Mouse (Mus musculus): ENCODE measurements at regions not wholly inside any gene's neighbourhood (a gene's known extent, or its start where the extent isn't known, plus 50 kb on each side); places are given as distances from the start of the nearest gene placed in this dataset.

DNA sequence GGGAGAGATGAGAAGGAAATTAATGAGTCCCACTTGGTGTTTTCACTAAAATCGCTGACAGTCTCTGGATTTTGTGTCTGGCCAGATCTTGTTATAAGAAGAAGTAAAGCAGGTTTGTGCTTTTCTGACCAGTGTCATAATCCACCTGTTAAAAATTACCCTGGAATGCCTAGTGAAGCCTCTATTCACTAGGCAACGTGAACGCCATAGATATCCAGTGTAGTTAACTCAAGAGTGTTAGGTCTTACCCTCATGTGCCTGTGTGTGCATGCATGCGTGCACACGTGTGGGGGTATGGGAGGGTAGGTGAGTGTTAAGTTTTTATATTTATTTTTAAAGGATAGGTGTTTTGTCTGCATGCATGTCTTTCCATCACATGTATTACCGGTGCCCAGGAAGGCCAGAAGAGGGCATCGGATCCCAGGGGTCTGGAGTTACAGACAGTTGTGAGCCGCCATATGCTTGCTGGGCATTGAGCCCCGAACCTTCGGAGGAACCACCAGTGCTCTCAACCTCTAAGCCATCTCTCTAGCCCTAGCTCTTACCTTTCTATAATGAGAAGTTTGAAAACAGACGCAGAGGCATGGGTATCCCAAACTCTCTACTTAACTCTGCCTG, 107.5 kb upstream of the Plcz1 start:
- no peak overlapping the region for H3K9ac ChIP-seq (ENCODE audit: insufficient read depth, low read depth, low read length, poor library complexity, severe bottlenecking)
- no peak for DNase-seq (ENCODE audit: low read depth, low spot score)
- no peaks in the 10 kb centered on the region for H3K9me3 ChIP-seq (ENCODE audit: control insufficient read depth, insufficient read depth, low read depth, low read length)
- TF ChIP-seq ZNF384 (IDR thresholded peaks at IDR 0.05; ENCODE audit: low read depth, low read length): no peak
- no peaks in the 10 kb centered on the region for H3K4me1 ChIP-seq (ENCODE audit: control insufficient read depth in 2 of 2, insufficient read depth in 2 of 2, low read length in 2 of 2, poor library complexity in 1 of 2)
- H3K36me3 ChIP-seq (ENCODE audit: control insufficient read depth, insufficient read depth, low read length, poor library complexity, severe bottlenecking): no peaks in the 10 kb centered on the region
- in situ Hi-C loops (cut with MboI; ENCODE audit: low sequenced_read_pairs in 2 of 2, unreplicated experiment in 2 of 2): no loop called here
- H3K27ac ChIP-seq (ENCODE audit: insufficient read depth, low read depth, low read length, poor library complexity, severe bottlenecking): no peak overlapping the region
- no peak overlapping the region for H3K4me3 ChIP-seq (ENCODE audit: insufficient read depth in 1 of 2, low read depth in 1 of 2, low read length in 2 of 2, poor library complexity in 1 of 2, severe bottlenecking in 1 of 2)

DNA sequence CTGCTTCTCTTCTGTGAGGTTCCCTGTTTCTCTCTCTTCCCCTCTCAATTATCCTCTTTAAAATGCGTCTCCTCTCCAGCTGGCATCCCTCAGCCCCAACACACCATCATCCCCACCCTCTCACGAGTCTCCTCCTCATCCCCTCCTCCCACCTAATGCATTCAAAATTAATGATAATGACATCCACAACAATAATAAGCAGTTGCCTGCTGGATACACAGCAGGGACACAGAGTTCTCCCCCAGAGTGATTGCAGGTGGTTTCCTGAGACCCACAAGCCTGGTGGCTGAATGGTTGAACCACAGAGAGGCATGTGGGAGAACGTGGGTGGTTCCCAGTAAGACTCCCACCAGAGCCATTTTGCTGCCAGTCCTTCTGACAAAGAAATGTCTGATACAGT, 106.9 kb upstream of the Plcz1 start:
- no peak for DNase-seq (ENCODE audit: low read depth, low spot score)
- no peak for TF ChIP-seq CHD2 (IDR thresholded peaks at IDR 0.05; ENCODE audit: low read depth, low read length)
- no peak for TF ChIP-seq ZC3H11A (IDR thresholded peaks at IDR 0.05; ENCODE audit: borderline replicate concordance, low read depth, low read length)
- TF ChIP-seq ZNF384 (IDR thresholded peaks at IDR 0.05; ENCODE audit: low read depth, low read length): no peak
- no peak for TF ChIP-seq HCFC1 (IDR thresholded peaks at IDR 0.05; ENCODE audit: borderline replicate concordance, insufficient read depth, low read length)
- no peak for TF ChIP-seq MAFK (IDR thresholded peaks at IDR 0.05; ENCODE audit: insufficient read depth, low read depth, low read length)
- Histone ChIP-seq H3K4me3 (ENCODE audit: insufficient read depth in 1 of 2, low read depth in 1 of 2, low read length in 2 of 2, poor library complexity in 1 of 2, severe bottlenecking in 1 of 2) (no peak overlapping the region), H3K4me1 (ENCODE audit: control insufficient read depth in 2 of 2, insufficient read depth in 2 of 2, low read length in 2 of 2, poor library complexity in 1 of 2) (no peaks in the 10 kb centered on the region), H3K27ac (ENCODE audit: insufficient read depth, low read depth, low read length, poor library complexity, severe bottlenecking) (no peak overlapping the region), H3K36me3 (ENCODE audit: control insufficient read depth, insufficient read depth, low read length, poor library complexity, severe bottlenecking) (no peaks in the 10 kb centered on the region), H3K9me3 (ENCODE audit: control insufficient read depth, insufficient read depth, low read depth, low read length) (no peaks in the 10 kb centered on the region), H3K9ac (ENCODE audit: insufficient read depth, low read depth, low read length, poor library complexity, severe bottlenecking) (no peak overlapping the region)
- in situ Hi-C loops (cut with MboI; ENCODE audit: low sequenced_read_pairs in 2 of 2, unreplicated experiment in 2 of 2): no loop called here

DNA sequence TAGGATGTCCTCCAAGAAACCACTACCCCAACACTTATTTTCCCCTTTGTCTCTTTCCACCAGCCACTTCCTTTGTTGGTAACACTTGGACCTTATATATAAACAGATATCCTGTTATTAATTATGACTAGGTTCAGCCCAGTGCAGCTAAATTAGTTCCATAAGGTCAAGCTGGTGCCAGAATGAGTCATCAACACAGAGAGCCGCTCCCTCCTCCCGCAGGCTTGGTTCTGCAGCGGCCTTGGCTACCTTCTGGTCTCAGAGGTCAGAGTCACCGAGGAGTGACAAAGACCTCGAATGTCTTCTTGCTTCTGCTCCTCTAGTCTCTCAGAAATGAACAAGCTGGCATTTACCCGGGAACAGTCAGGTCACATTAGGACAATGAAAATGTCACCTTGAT, 106.5 kb upstream of the Plcz1 start:
- H3K27ac ChIP-seq (ENCODE audit: insufficient read depth, low read depth, low read length, poor library complexity, severe bottlenecking): no peak overlapping the region
- H3K36me3 ChIP-seq (ENCODE audit: control insufficient read depth, insufficient read depth, low read length, poor library complexity, severe bottlenecking): no peaks in the 10 kb centered on the region
- in situ Hi-C loops (cut with MboI; ENCODE audit: low sequenced_read_pairs in 2 of 2, unreplicated experiment in 2 of 2): no loop called here
- no peak overlapping the region for H3K4me3 ChIP-seq (ENCODE audit: insufficient read depth in 1 of 2, low read depth in 1 of 2, low read length in 2 of 2, poor library complexity in 1 of 2, severe bottlenecking in 1 of 2)
- no peak for DNase-seq (ENCODE audit: low read depth, low spot score)
- TF ChIP-seq CHD2 (IDR thresholded peaks at IDR 0.05; ENCODE audit: low read depth, low read length) (no peak), ZC3H11A (IDR thresholded peaks at IDR 0.05; ENCODE audit: borderline replicate concordance, low read depth, low read length) (no peak), MAFK (IDR thresholded peaks at IDR 0.05; ENCODE audit: insufficient read depth, low read depth, low read length) (no peak), ZNF384 (IDR thresholded peaks at IDR 0.05; ENCODE audit: low read depth, low read length) (no peak), HCFC1 (IDR thresholded peaks at IDR 0.05; ENCODE audit: borderline replicate concordance, insufficient read depth, low read length) (no peak)
- H3K4me1 ChIP-seq (ENCODE audit: control insufficient read depth in 2 of 2, insufficient read depth in 2 of 2, low read length in 2 of 2, poor library complexity in 1 of 2): no peaks in the 10 kb centered on the region
- H3K9me3 ChIP-seq (ENCODE audit: control insufficient read depth, insufficient read depth, low read depth, low read length): no peaks in the 10 kb centered on the region
- no peak overlapping the region for H3K9ac ChIP-seq (ENCODE audit: insufficient read depth, low read depth, low read length, poor library complexity, severe bottlenecking)

DNA sequence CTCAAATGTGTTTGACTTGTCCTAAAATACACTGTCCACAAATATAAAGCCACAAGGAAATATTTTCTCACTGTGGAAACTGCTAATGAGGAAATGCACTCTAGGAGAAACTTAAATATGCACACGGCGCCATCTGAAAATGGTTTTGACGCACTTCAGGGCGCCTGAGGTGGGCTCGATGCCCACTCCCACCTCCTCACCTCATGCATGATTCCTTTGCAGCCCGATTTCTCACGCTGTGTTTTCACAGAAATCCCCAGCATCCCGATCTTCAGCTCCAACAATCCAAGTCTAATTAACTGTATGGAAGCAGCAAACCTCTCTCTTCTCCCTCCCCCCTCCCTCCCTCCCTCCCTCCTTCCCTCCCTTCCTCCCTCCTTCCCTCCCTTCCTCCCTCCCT, 92.5 kb upstream of the Plcz1 start:
- Histone ChIP-seq H3K9me3 (ENCODE audit: control insufficient read depth, insufficient read depth, low read depth, low read length) (no peaks in the 10 kb centered on the region), H3K4me3 (ENCODE audit: insufficient read depth in 1 of 2, low read depth in 1 of 2, low read length in 2 of 2, poor library complexity in 1 of 2, severe bottlenecking in 1 of 2) (no peak overlapping the region), H3K4me1 (ENCODE audit: control insufficient read depth in 2 of 2, insufficient read depth in 2 of 2, low read length in 2 of 2, poor library complexity in 1 of 2) (no peaks in the 10 kb centered on the region), H3K9ac (ENCODE audit: insufficient read depth, low read depth, low read length, poor library complexity, severe bottlenecking) (no peak overlapping the region), H3K36me3 (ENCODE audit: control insufficient read depth, insufficient read depth, low read length, poor library complexity, severe bottlenecking) (no peaks in the 10 kb centered on the region), H3K27ac (ENCODE audit: insufficient read depth, low read depth, low read length, poor library complexity, severe bottlenecking) (no peak overlapping the region)
- TF ChIP-seq ZNF384 (IDR thresholded peaks at IDR 0.05; ENCODE audit: low read depth, low read length) (no peak), HCFC1 (IDR thresholded peaks at IDR 0.05; ENCODE audit: borderline replicate concordance, insufficient read depth, low read length) (no peak), CHD2 (IDR thresholded peaks at IDR 0.05; ENCODE audit: low read depth, low read length) (no peak), ZC3H11A (IDR thresholded peaks at IDR 0.05; ENCODE audit: borderline replicate concordance, low read depth, low read length) (no peak), MAFK (IDR thresholded peaks at IDR 0.05; ENCODE audit: insufficient read depth, low read depth, low read length) (no peak)
- in situ Hi-C loops (cut with MboI; ENCODE audit: low sequenced_read_pairs in 2 of 2, unreplicated experiment in 2 of 2): no loop called here
- DNase-seq (ENCODE audit: low read depth, low spot score): no peak

DNA sequence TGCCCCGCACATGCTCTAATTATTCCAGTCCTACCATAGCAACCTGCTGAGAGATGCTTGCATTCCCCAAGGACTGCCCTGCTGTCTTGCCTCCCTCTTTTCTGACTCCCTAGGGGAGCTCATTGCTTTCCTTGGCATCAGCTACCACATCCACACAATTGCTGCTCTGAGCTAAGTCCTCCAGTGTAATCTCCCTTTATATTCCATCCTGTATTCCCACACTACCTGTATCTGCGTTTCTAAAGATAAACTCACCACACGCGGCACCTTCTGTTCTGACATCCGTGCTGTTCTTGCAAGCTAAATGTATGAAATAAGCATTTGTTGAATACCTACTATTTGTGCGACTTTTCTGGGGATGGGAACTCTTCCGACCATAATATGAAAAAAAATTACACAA, 85.4 kb upstream of the Plcz1 start:
- TF ChIP-seq HCFC1 (IDR thresholded peaks at IDR 0.05; ENCODE audit: borderline replicate concordance, insufficient read depth, low read length) (no peak), ZNF384 (IDR thresholded peaks at IDR 0.05; ENCODE audit: low read depth, low read length) (no peak), MAFK (IDR thresholded peaks at IDR 0.05; ENCODE audit: insufficient read depth, low read depth, low read length) (no peak), ZC3H11A (IDR thresholded peaks at IDR 0.05; ENCODE audit: borderline replicate concordance, low read depth, low read length) (no peak), CHD2 (IDR thresholded peaks at IDR 0.05; ENCODE audit: low read depth, low read length) (no peak)

More for the DNA sequence above, 85.4 kb upstream of the Plcz1 start:
- Histone ChIP-seq H3K36me3 (ENCODE audit: control insufficient read depth, insufficient read depth, low read length, poor library complexity, severe bottlenecking) (no peaks in the 10 kb centered on the region), H3K4me1 (ENCODE audit: control insufficient read depth in 2 of 2, insufficient read depth in 2 of 2, low read length in 2 of 2, poor library complexity in 1 of 2) (no peaks in the 10 kb centered on the region), H3K9ac (ENCODE audit: insufficient read depth, low read depth, low read length, poor library complexity, severe bottlenecking) (no peak overlapping the region), H3K4me3 (ENCODE audit: insufficient read depth in 1 of 2, low read depth in 1 of 2, low read length in 2 of 2, poor library complexity in 1 of 2, severe bottlenecking in 1 of 2) (no peak overlapping the region), H3K9me3 (ENCODE audit: control insufficient read depth, insufficient read depth, low read depth, low read length) (no peaks in the 10 kb centered on the region), H3K27ac (ENCODE audit: insufficient read depth, low read depth, low read length, poor library complexity, severe bottlenecking) (no peak overlapping the region)
- in situ Hi-C loops (cut with MboI; ENCODE audit: low sequenced_read_pairs in 2 of 2, unreplicated experiment in 2 of 2): no loop called here
- no peak for DNase-seq (ENCODE audit: low read depth, low spot score)
